Mouse (Mus musculus) E14TG2a.4 (cell line): ENCODE measurements around the gene Eci3.

Source experiments
- CTCF ChIP-seq: conservative IDR thresholded peaks from 2 replicates; pipeline ENCODE4 v1.5.1; 2014; ENCODE audit warnings: low read length
- POU5F1 ChIP-seq: IDR thresholded peaks from 2 replicates; pipeline ENCODE4 v1.6.1; 2014; ENCODE audit warnings: low read length, borderline replicate concordance

- no peak for TF ChIP-seq CTCF
- no peak for TF ChIP-seq POU5F1
Observed at GRCm38 (mm10) chr13:34934931-34935644, 28.5 kb downstream of the Eci3 start.
